Mouse (Mus musculus): Measurements from ENCODE around the gene Fgf23. TPM values are rescaled to one million over a fixed set of nuclear protein-coding genes. Genes with fewer than 3 reads are reported as not detected.
A peak's percentile ranks its signal among the peaks of the same experiment; 100 is the strongest.

The Fgf23 gene
- polyA plus RNA-seq, 1 experiment from 2014 or later = 0.20 TPM

GRCm38 (mm10) chr6:127079867-127080731 lies 7.4 kb downstream of the Fgf23 start:
- Histone ChIP-seq H3K4me3 (ENCODE audit: low read length) (peak overlapping the region; percentile 62), H3K27me3 (ENCODE audit: control insufficient read depth, insufficient read depth, low read length) (peaks cover 12% of the 10 kb centered on the region), H3K27ac (ENCODE audit: low read length) (no peak overlapping the region), H3K4me1 (ENCODE audit: control insufficient read depth, insufficient read depth, low read length) (peaks cover 8% of the 10 kb centered on the region; the same call in 1 of the 2 replicates), H3K36me3 (ENCODE audit: control insufficient read depth, insufficient read depth) (no peaks in the 10 kb centered on the region), H3K4me2 (ENCODE audit: low read depth, low read length) (peak overlapping the region; percentile 94), H3K9me3 (replicated peaks; ENCODE audit: control insufficient read depth, low read length) (0 out of 2 replicates have a peak, but pooled peaks cover 2% of the 10 kb centered on the region), H3K9ac (ENCODE audit: low read length) (peak overlapping the region; percentile 72)
- ATAC-seq (replicated peaks; ENCODE audit: extremely low read depth, insufficient read depth, low FRiP score) = peak; percentile 60
- WGBS = 2% methylated on average over 59 of the region's 59 CpGs

- 0 out of 2 replicates have a peak, but pooled peaks cover 2% of the 10 kb centered on the region for H3K9me3 ChIP-seq (replicated peaks; ENCODE audit: control insufficient read depth, low read length)
- H3K4me2 ChIP-seq (ENCODE audit: low read depth, low read length) = no peak overlapping the region
- H3K4me3 ChIP-seq (ENCODE audit: low read length) = no peak overlapping the region
- ATAC-seq (replicated peaks; ENCODE audit: extremely low read depth, insufficient read depth, low FRiP score) = no peak
- no peak overlapping the region for H3K27ac ChIP-seq (ENCODE audit: low read length)
- peaks cover 16% of the 10 kb centered on the region for H3K4me1 ChIP-seq (ENCODE audit: control insufficient read depth, insufficient read depth, low read length)
- 71% methylated on average over 6 of the region's 6 CpGs for WGBS
- peaks cover 12% of the 10 kb centered on the region for H3K27me3 ChIP-seq (ENCODE audit: control insufficient read depth, insufficient read depth, low read length)
- H3K36me3 ChIP-seq (ENCODE audit: control insufficient read depth, insufficient read depth) = no peaks in the 10 kb centered on the region
- H3K9ac ChIP-seq (ENCODE audit: low read length) = no peak overlapping the region
Measured at GRCm38 (mm10) chr6:127081820-127082219, 9.1 kb downstream of the Fgf23 start.

GRCm38 (mm10) chr6:127086739-127087138 lies 14.0 kb downstream of the Fgf23 start:
- 28% methylated on average over 4 of the region's 4 CpGs for WGBS
- H3K9ac ChIP-seq (ENCODE audit: low read length) = no peak overlapping the region
- peaks cover 15% of the 10 kb centered on the region for H3K4me1 ChIP-seq (ENCODE audit: control insufficient read depth, insufficient read depth, low read length)
- no peaks in the 10 kb centered on the region for H3K27me3 ChIP-seq (ENCODE audit: control insufficient read depth, insufficient read depth, low read length)
- peak overlapping the region; percentile 45 for H3K27ac ChIP-seq (ENCODE audit: low read length)
- no peak overlapping the region for H3K4me2 ChIP-seq (ENCODE audit: low read depth, low read length)
- H3K9me3 ChIP-seq (replicated peaks; ENCODE audit: control insufficient read depth, low read length) = 0 out of 2 replicates have a peak, but pooled peaks cover 2% of the 10 kb centered on the region
- peak; percentile 82 for ATAC-seq (replicated peaks; ENCODE audit: extremely low read depth, insufficient read depth, low FRiP score)
- no peak overlapping the region for H3K4me3 ChIP-seq (ENCODE audit: low read length)
- peaks cover 18% of the 10 kb centered on the region for H3K36me3 ChIP-seq (ENCODE audit: control insufficient read depth, insufficient read depth)

- H3K27me3 ChIP-seq (ENCODE audit: control insufficient read depth, insufficient read depth, low read length) = no peaks in the 10 kb centered on the region
- H3K36me3 ChIP-seq (ENCODE audit: control insufficient read depth, insufficient read depth) = peaks cover 6% of the 10 kb centered on the region; the same call in 1 of the 2 replicates
- no peaks in the 10 kb centered on the region for H3K9me3 ChIP-seq (replicated peaks; ENCODE audit: control insufficient read depth, low read length)
- WGBS = 57% methylated on average over 7 of the region's 7 CpGs
- H3K27ac ChIP-seq (ENCODE audit: low read length) = no peak overlapping the region
- ATAC-seq (replicated peaks; ENCODE audit: extremely low read depth, insufficient read depth, low FRiP score) = no peak
- H3K4me1 ChIP-seq (ENCODE audit: control insufficient read depth, insufficient read depth, low read length) = no peaks in the 10 kb centered on the region
- H3K4me2 ChIP-seq (ENCODE audit: low read depth, low read length) = no peak overlapping the region
- H3K4me3 ChIP-seq (ENCODE audit: low read length) = no peak overlapping the region
- H3K9ac ChIP-seq (ENCODE audit: low read length) = no peak overlapping the region
Measured at GRCm38 (mm10) chr6:127094565-127094964, 21.9 kb downstream of the Fgf23 start.

- Histone ChIP-seq H3K4me2 (ENCODE audit: low read depth, low read length) (no peak overlapping the region), H3K9ac (ENCODE audit: low read length) (no peak overlapping the region), H3K27me3 (ENCODE audit: control insufficient read depth, insufficient read depth, low read length) (no peaks in the 10 kb centered on the region), H3K27ac (ENCODE audit: low read length) (no peak overlapping the region), H3K9me3 (replicated peaks; ENCODE audit: control insufficient read depth, low read length) (peaks cover 3% of the 10 kb centered on the region; the same call in 1 of the 2 replicates), H3K4me1 (ENCODE audit: control insufficient read depth, insufficient read depth, low read length) (peaks cover 16% of the 10 kb centered on the region), H3K36me3 (ENCODE audit: control insufficient read depth, insufficient read depth) (peaks cover 5% of the 10 kb centered on the region), H3K4me3 (ENCODE audit: low read length) (no peak overlapping the region)
- ATAC-seq (replicated peaks; ENCODE audit: extremely low read depth, insufficient read depth, low FRiP score) = no peak
- WGBS = 87% methylated on average over 6 of the region's 6 CpGs
Measured at GRCm38 (mm10) chr6:127103506-127104275, 31.0 kb downstream of the Fgf23 start.

GRCm38 (mm10) chr6:127104396-127105029 lies 31.8 kb downstream of the Fgf23 start:
- Histone ChIP-seq H3K4me3 (ENCODE audit: low read length) (no peak overlapping the region), H3K36me3 (ENCODE audit: control insufficient read depth, insufficient read depth) (peaks cover 5% of the 10 kb centered on the region), H3K4me1 (ENCODE audit: control insufficient read depth, insufficient read depth, low read length) (peaks cover 17% of the 10 kb centered on the region), H3K9me3 (replicated peaks; ENCODE audit: control insufficient read depth, low read length) (peaks cover 3% of the 10 kb centered on the region; the same call in 1 of the 2 replicates), H3K9ac (ENCODE audit: low read length) (no peak overlapping the region), H3K4me2 (ENCODE audit: low read depth, low read length) (no peak overlapping the region), H3K27ac (ENCODE audit: low read length) (no peak overlapping the region), H3K27me3 (ENCODE audit: control insufficient read depth, insufficient read depth, low read length) (no peaks in the 10 kb centered on the region)
- 73% methylated on average over 7 of the region's 7 CpGs for WGBS
- no peak for ATAC-seq (replicated peaks; ENCODE audit: extremely low read depth, insufficient read depth, low FRiP score)

GRCm38 (mm10) chr6:127105107-127105506 lies 32.4 kb downstream of the Fgf23 start:
- no peak overlapping the region for H3K9ac ChIP-seq (ENCODE audit: low read length)
- H3K4me3 ChIP-seq (ENCODE audit: low read length) = no peak overlapping the region
- 69% methylated on average over 6 of the region's 6 CpGs for WGBS
- H3K36me3 ChIP-seq (ENCODE audit: control insufficient read depth, insufficient read depth) = peaks cover 5% of the 10 kb centered on the region
- no peak for ATAC-seq (replicated peaks; ENCODE audit: extremely low read depth, insufficient read depth, low FRiP score)
- H3K9me3 ChIP-seq (replicated peaks; ENCODE audit: control insufficient read depth, low read length) = peaks cover 3% of the 10 kb centered on the region; the same call in 1 of the 2 replicates
- no peak overlapping the region for H3K27ac ChIP-seq (ENCODE audit: low read length)
- H3K4me2 ChIP-seq (ENCODE audit: low read depth, low read length) = no peak overlapping the region
- H3K4me1 ChIP-seq (ENCODE audit: control insufficient read depth, insufficient read depth, low read length) = peaks cover 20% of the 10 kb centered on the region
- no peaks in the 10 kb centered on the region for H3K27me3 ChIP-seq (ENCODE audit: control insufficient read depth, insufficient read depth, low read length)

- ATAC-seq (replicated peaks; ENCODE audit: extremely low read depth, insufficient read depth, low FRiP score) = no peak
- Histone ChIP-seq H3K9me3 (replicated peaks; ENCODE audit: control insufficient read depth, low read length) (peaks cover 3% of the 10 kb centered on the region; the same call in 1 of the 2 replicates), H3K27me3 (ENCODE audit: control insufficient read depth, insufficient read depth, low read length) (no peaks in the 10 kb centered on the region), H3K4me1 (ENCODE audit: control insufficient read depth, insufficient read depth, low read length) (peaks cover 20% of the 10 kb centered on the region), H3K4me3 (ENCODE audit: low read length) (no peak overlapping the region), H3K36me3 (ENCODE audit: control insufficient read depth, insufficient read depth) (peaks cover 2% of the 10 kb centered on the region; the same call in 1 of the 2 replicates), H3K27ac (ENCODE audit: low read length) (peak overlapping the region; percentile 55), H3K9ac (ENCODE audit: low read length) (peak overlapping the region; percentile 6), H3K4me2 (ENCODE audit: low read depth, low read length) (peak overlapping the region; percentile 10; the same call in 1 of the 2 replicates)
- 72% methylated on average over 5 of the region's 5 CpGs for WGBS
Measured at GRCm38 (mm10) chr6:127106189-127106588, 33.5 kb downstream of the Fgf23 start.

Measured in heart, embryonic 16.5 days (tissue).